Mouse (Mus musculus) erythroblast, embryonic 14.5 days (primary cell): Measurements from ENCODE around the gene Rbfox2. TPM values are rescaled to one million over a fixed set of nuclear protein-coding genes. Genes with fewer than 3 reads are reported as not detected.

ENCODE experiments used
- H3K27me3 ChIP-seq: 2 replicates; pipeline ENCODE4 v1.6.1; 2012; ENCODE audit warnings: inconsistent platforms; ENCODE audit not compliant: control insufficient read depth
- H3K36me3 ChIP-seq: 2 replicates; pipeline ENCODE4 v1.6.1; 2012; ENCODE audit warnings: mild to moderate bottlenecking, inconsistent platforms; ENCODE audit not compliant: control insufficient read depth
- H3K4me1 ChIP-seq: 2 replicates; pipeline ENCODE4 v1.6.1; 2012; ENCODE audit warnings: inconsistent platforms; ENCODE audit not compliant: control insufficient read depth
- H3K4me3 ChIP-seq: replicated peaks from 2 replicates; pipeline ENCODE3; 2012; ENCODE audit warnings: moderate library complexity, mild to moderate bottlenecking, inconsistent platforms
- H3K9me3 ChIP-seq: 2 replicates; pipeline ENCODE4 v1.6.1; 2012; ENCODE audit warnings: low read length, inconsistent platforms, mixed read lengths; ENCODE audit not compliant: control insufficient read depth
- GATA1 ChIP-seq: IDR thresholded peaks from 2 replicates; pipeline ENCODE4 v1.6.1; 2012; ENCODE audit warnings: low read length, inconsistent platforms, mixed read lengths
- TAL1 ChIP-seq: IDR thresholded peaks from 3 replicates; pipeline ENCODE4 v1.6.1; 2012; ENCODE audit warnings: low read length, inconsistent platforms, mixed read lengths
- polyA plus RNA-seq: library from polyadenylated mRNA; stranded (reverse); fragments of >175 nt; gene quantifications from 2 replicates; pipeline ENCODE4 v1.2.3, GENCODE M21; 2012

Rbfox2 gene
- polyA plus RNA-seq, 1 experiment, result not detected

- TF ChIP-seq TAL1 (no peak), GATA1 (no peak)
- Histone ChIP-seq H3K9me3 (no peaks in the 10 kb centered on the region), H3K4me1 (no peaks in the 10 kb centered on the region), H3K36me3 (no peaks in the 10 kb centered on the region), H3K4me3 (no peak overlapping the region), H3K27me3 (no peaks in the 10 kb centered on the region)
These were observed 38.4 kb downstream of the Rbfox2 start for GRCm38 (mm10) chr15:77268415-77268814.

GRCm38 (mm10) chr15:77265318-77265717 is 41.5 kb downstream of the Rbfox2 start:
- Histone ChIP-seq H3K36me3 (no peaks in the 10 kb centered on the region), H3K4me1 (no peaks in the 10 kb centered on the region), H3K27me3 (no peaks in the 10 kb centered on the region), H3K4me3 (no peak overlapping the region), H3K9me3 (no peaks in the 10 kb centered on the region)
- TF ChIP-seq TAL1 (no peak), GATA1 (no peak)

DNA sequence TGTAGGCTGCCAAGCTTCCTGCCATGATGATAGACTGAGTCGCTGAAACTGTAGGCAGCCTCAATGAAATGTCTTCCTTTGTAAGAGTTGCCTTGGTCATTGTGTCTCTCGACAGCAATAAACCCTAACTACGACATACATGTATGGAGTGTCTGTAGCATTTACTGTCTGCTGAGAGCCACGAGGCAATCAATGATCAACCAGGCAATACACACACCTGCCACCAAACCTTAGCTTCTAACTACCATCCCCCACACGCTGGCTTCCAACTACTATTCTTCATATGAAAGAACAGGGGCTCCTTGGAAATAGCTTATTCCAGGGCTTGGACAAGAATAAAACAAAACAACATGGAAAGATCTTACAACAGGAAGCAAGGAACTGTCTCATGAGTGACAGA is 42.5 kb downstream of the Rbfox2 start:
- Histone ChIP-seq H3K9me3 (no peaks in the 10 kb centered on the region), H3K4me3 (no peak overlapping the region), H3K4me1 (no peaks in the 10 kb centered on the region), H3K27me3 (no peaks in the 10 kb centered on the region), H3K36me3 (no peaks in the 10 kb centered on the region)
- no peak for TF ChIP-seq GATA1
- no peak for TF ChIP-seq TAL1

GRCm38 (mm10) chr15:77262782-77263181 is 44.0 kb downstream of the Rbfox2 start:
- Histone ChIP-seq H3K36me3 (no peaks in the 10 kb centered on the region), H3K27me3 (no peaks in the 10 kb centered on the region), H3K9me3 (no peaks in the 10 kb centered on the region), H3K4me1 (no peaks in the 10 kb centered on the region), H3K4me3 (no peak overlapping the region)
- no peak for TF ChIP-seq GATA1
- TF ChIP-seq TAL1, result no peak

DNA sequence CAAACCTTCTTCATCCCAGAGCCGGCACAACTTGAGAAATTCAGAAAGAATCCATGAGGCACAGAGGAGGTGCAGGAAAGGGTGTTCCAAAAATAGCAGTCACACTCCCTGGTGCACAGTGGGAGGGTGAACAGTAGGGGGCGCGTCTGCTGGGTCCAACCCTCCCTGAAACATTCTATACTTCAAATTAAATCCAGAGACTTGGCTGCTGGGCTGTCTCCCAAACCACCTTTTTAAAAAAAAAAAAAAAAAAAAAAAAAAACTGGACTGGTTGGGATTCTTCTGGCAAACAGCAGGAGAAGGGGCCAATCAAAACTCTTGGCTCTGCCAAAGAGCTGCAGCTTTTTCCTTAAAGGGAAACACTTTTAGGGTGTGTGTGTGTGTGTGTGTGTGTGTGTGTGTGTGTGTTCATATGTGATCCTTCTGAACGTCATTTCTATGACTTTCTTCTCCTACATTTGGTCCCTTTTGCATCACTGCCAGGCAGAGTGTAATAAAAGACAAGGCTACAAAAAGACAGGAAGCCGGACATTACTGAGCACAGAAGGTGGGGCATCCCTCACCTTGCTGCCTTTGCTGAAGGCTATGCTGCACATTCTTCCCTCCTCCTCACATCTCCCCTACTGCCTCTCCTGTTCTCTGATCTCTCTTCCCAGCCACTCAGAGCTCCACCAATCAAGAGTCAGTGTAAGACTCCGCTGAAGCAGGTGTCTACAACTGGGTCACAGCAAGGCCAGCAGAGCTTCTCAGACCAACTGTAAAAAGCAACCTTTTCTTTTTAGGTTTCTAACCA is 49.2 kb downstream of the Rbfox2 start:
- TF ChIP-seq TAL1 (no peak), GATA1 (no peak)
- no peaks in the 10 kb centered on the region for H3K27me3 ChIP-seq
- H3K9me3 ChIP-seq, result no peaks in the 10 kb centered on the region
- no peak overlapping the region for H3K4me3 ChIP-seq
- H3K4me1 ChIP-seq, result no peaks in the 10 kb centered on the region
- no peaks in the 10 kb centered on the region for H3K36me3 ChIP-seq

- no peaks in the 10 kb centered on the region for H3K27me3 ChIP-seq
- H3K4me3 ChIP-seq, result no peak overlapping the region
- no peaks in the 10 kb centered on the region for H3K4me1 ChIP-seq
- TF ChIP-seq GATA1, result no peak
- TF ChIP-seq TAL1, result no peak
- no peaks in the 10 kb centered on the region for H3K36me3 ChIP-seq
- H3K9me3 ChIP-seq, result no peaks in the 10 kb centered on the region
These were observed 50.0 kb downstream of the Rbfox2 start for GRCm38 (mm10) chr15:77256782-77257181.

- Histone ChIP-seq H3K9me3 (no peaks in the 10 kb centered on the region), H3K27me3 (no peaks in the 10 kb centered on the region), H3K4me3 (no peak overlapping the region), H3K4me1 (no peaks in the 10 kb centered on the region), H3K36me3 (no peaks in the 10 kb centered on the region)
- TF ChIP-seq GATA1, result no peak
- TF ChIP-seq TAL1, result no peak
These were observed 52.2 kb downstream of the Rbfox2 start for GRCm38 (mm10) chr15:77254636-77255035.

DNA sequence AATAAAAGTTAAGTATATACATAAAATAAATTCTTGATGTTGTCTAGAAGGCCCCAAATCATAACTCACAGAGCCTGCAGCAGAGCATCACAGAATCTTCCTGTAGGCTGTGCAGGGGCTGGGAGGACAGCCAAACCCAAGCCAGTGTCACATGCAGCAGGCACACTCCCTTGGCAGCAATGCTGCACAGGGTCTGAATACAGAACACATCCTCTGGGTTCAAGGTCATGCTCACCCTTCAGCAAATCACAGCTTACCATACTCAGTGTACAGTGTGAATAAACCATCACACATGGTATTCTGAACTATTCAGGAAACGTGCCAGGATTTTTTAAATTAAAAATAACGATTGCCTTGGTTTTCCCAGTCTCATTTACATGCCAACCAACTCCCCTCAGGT is 52.7 kb downstream of the Rbfox2 start:
- Histone ChIP-seq H3K4me3 (no peak overlapping the region), H3K27me3 (no peaks in the 10 kb centered on the region), H3K9me3 (no peaks in the 10 kb centered on the region), H3K4me1 (no peaks in the 10 kb centered on the region), H3K36me3 (no peaks in the 10 kb centered on the region)
- TF ChIP-seq GATA1, result no peak
- no peak for TF ChIP-seq TAL1

DNA sequence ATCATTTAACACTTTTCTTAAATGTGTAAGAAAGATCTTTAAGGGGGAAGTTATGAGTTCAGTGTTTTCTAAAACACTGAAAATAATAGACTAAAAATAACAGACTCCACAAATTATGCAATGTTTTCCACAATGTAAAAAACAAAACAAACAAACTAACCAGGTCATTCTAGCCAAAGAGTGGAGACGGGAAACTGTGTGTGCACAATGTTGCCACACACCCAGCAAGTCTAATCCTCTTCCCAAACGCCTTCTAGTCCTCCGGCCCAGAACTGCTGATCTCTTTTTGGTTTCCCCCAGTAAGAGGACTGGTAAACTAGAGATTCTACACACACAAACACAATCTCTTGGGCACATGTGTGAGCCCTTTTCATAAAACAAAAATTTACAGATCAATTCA is 55.1 kb downstream of the Rbfox2 start:
- Histone ChIP-seq H3K9me3 (no peaks in the 10 kb centered on the region), H3K4me1 (no peaks in the 10 kb centered on the region), H3K27me3 (no peaks in the 10 kb centered on the region), H3K4me3 (no peak overlapping the region), H3K36me3 (no peaks in the 10 kb centered on the region)
- TF ChIP-seq TAL1, result no peak
- TF ChIP-seq GATA1, result no peak

- TF ChIP-seq TAL1, result no peak
- Histone ChIP-seq H3K27me3 (no peaks in the 10 kb centered on the region), H3K4me1 (no peaks in the 10 kb centered on the region), H3K9me3 (no peaks in the 10 kb centered on the region), H3K36me3 (no peaks in the 10 kb centered on the region), H3K4me3 (no peak overlapping the region)
These were observed 56.0 kb downstream of the Rbfox2 start for GRCm38 (mm10) chr15:77250806-77251205.
